In the genomic region with DNA sequence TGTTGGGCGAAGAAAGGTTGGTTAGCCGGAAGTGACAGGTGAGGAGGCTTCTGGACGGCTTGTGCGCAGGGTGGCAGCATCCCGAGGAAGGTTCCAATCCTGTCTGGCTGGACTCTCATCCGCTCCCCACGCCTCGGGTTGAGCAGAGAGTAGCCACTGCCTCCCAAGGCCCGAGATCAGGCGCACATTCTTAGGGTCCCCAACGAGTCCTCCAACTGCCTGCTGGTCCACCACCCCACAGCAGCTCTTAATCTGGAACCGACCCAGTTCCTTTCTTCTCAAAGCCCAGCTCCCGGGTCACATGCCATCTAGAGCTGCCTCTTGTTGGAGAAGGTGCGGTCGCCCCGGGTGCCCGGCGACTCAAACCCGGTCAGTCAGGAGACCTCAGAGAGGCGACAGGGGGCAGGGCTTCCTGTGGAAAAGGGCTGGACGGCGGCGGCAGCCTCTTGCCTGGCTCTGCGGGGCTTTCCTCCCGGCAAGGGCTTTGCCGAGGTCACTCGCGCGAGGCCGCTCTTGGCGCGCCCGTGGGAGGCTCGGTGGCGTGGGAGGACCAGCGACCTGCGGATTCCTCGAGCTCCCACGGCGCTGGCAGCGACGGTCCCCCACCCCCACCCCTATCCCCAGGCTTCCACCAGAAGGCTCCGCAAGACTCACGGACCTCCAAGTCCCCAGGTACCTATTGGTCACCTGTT, we compare ENCODE assay signal across 8 mouse cellular contexts. TPM values are rescaled to one million over a fixed set of nuclear protein-coding genes. Genes with fewer than 3 reads are reported as not detected.
DNase-seq lines count a peak whose midpoint lies in the region; ATAC-seq and TF ChIP-seq lines count a peak whose summit lies in the region.

A gene (plus strand): TSS at position 306 of the 692 bp plus-strand sequence.

- peak; percentile 30 for DNase-seq in c-Kit-negative CD71-positive TER-119-positive erythroid progenitor cells, embryonic 14.5 days (ENCODE audit: low read depth, low spot score)
- peak; percentile 73 for DNase-seq in forebrain, embryonic 10.5 days (ENCODE audit: extremely low spot score, low spot score)
- peak; percentile 16 for DNase-seq in heart, postnatal 0 days (ENCODE audit: low spot score)
- peak; percentile 72 to 85 for DNase-seq in kidney, postnatal 25 days
- DNase-seq in lung, adult 18-20 months = peak; percentile 78 to 82

- peak within 1 kb of the TSS; percentile 77 for H3K27ac ChIP-seq in forebrain, embryonic 10.5 days
- peak within 1 kb of the TSS; percentile 23 for H3K27ac ChIP-seq in heart, postnatal 0 days (ENCODE audit: low read depth)
- no peak within 1 kb of the TSS for H3K27ac ChIP-seq in neural tube, embryonic 12.5 days
- H3K27ac ChIP-seq in testis, adult 2 months (ENCODE audit: control insufficient read depth, insufficient read depth, low read depth, low read length) = peak within 1 kb of the TSS; percentile 50

- 0 out of 2 replicates have a peak, but pooled peaks cover 2% of the 10 kb centered on the region for H3K9me3 ChIP-seq in E14TG2a.4 (ENCODE audit: low read length)
- no peaks in the 10 kb centered on the region for H3K9me3 ChIP-seq in forebrain, embryonic 10.5 days
- no peaks in the 10 kb centered on the region for H3K9me3 ChIP-seq in heart, postnatal 0 days (replicated peaks; ENCODE audit: control insufficient read depth, low read length)
- no peaks in the 10 kb centered on the region for H3K9me3 ChIP-seq in neural tube, embryonic 12.5 days

- H3K36me3 ChIP-seq in E14TG2a.4 (ENCODE audit: insufficient read depth, low read length) = no peaks in the 10 kb centered on the region
- H3K36me3 ChIP-seq in forebrain, embryonic 10.5 days (replicated peaks) = no peaks in the 10 kb centered on the region
- H3K36me3 ChIP-seq in heart, postnatal 0 days (replicated peaks; ENCODE audit: control insufficient read depth, insufficient read depth, low read length) = no peaks in the 10 kb centered on the region
- H3K36me3 ChIP-seq in neural tube, embryonic 12.5 days = no peaks in the 10 kb centered on the region
- no peaks in the 10 kb centered on the region for H3K36me3 ChIP-seq in testis, adult 2 months (ENCODE audit: control insufficient read depth, insufficient read depth, low read length)

- WGBS in forebrain, embryonic 10.5 days = under 1% methylated on average over 44 of the region's 44 CpGs
- under 1% methylated on average over 44 of the region's 44 CpGs for WGBS in heart, postnatal 0 days
- under 1% methylated on average over 42 of the region's 44 CpGs for WGBS in neural tube, embryonic 12.5 days

- H3K4me3 ChIP-seq in E14TG2a.4 (replicated peaks; ENCODE audit: low read length) = peak within 1 kb of the TSS; percentile 73
- H3K4me3 ChIP-seq in forebrain, embryonic 10.5 days = peak within 1 kb of the TSS; percentile 74
- H3K4me3 ChIP-seq in heart, postnatal 0 days (ENCODE audit: low read depth, low read length) = peak within 1 kb of the TSS; percentile 63
- peak within 1 kb of the TSS; percentile 55 for H3K4me3 ChIP-seq in neural tube, embryonic 12.5 days
- peak within 1 kb of the TSS; percentile 77 for H3K4me3 ChIP-seq in testis, adult 2 months (ENCODE audit: control insufficient read depth, low read depth, low read length)

- peak; percentile 66 for ATAC-seq in heart, postnatal 0 days (ENCODE audit: insufficient read depth, low read depth)
- ATAC-seq in neural tube, embryonic 12.5 days (ENCODE audit: low FRiP score, low read depth) = peak; percentile 59

- H3K9ac ChIP-seq in heart, postnatal 0 days (replicated peaks; ENCODE audit: low read depth, low read length) = peak within 1 kb of the TSS; percentile 59
- peak within 1 kb of the TSS; percentile 57 for H3K9ac ChIP-seq in neural tube, embryonic 12.5 days

- H3K4me1 ChIP-seq in E14TG2a.4 (replicated peaks; ENCODE audit: low read depth, low read length) = no peaks in the 10 kb centered on the region; the same call in 1 of the 2 replicates
- H3K4me1 ChIP-seq in forebrain, embryonic 10.5 days = peaks cover 24% of the 10 kb centered on the region
- H3K4me1 ChIP-seq in heart, postnatal 0 days (ENCODE audit: control insufficient read depth, insufficient read depth) = no peaks in the 10 kb centered on the region
- peaks cover 17% of the 10 kb centered on the region for H3K4me1 ChIP-seq in neural tube, embryonic 12.5 days
- peaks cover 8% of the 10 kb centered on the region for H3K4me1 ChIP-seq in testis, adult 2 months (ENCODE audit: control insufficient read depth, insufficient read depth, low read length)

- H3K27me3 ChIP-seq in E14TG2a.4 (ENCODE audit: insufficient read depth, low read length) = peaks cover 54% of the 10 kb centered on the region
- peaks cover 79% of the 10 kb centered on the region for H3K27me3 ChIP-seq in forebrain, embryonic 10.5 days (ENCODE audit: poor library complexity, severe bottlenecking)
- H3K27me3 ChIP-seq in heart, postnatal 0 days (ENCODE audit: control insufficient read depth, insufficient read depth, low read length) = peaks cover 11% of the 10 kb centered on the region; the same call in 1 of the 2 replicates
- peaks cover 42% of the 10 kb centered on the region for H3K27me3 ChIP-seq in neural tube, embryonic 12.5 days (replicated peaks)
- H3K27me3 ChIP-seq in testis, adult 2 months (ENCODE audit: control insufficient read depth, insufficient read depth, low read length) = peaks cover 6% of the 10 kb centered on the region

- TF ChIP-seq EP300 in heart, postnatal 0 days (IDR thresholded peaks at IDR 0.05; ENCODE audit: low read depth) = no peak

- TF ChIP-seq POLR2A in testis, adult 2 months (IDR thresholded peaks at IDR 0.05; ENCODE audit: control insufficient read depth, low read depth, low read length) = peak; percentile 25; the same call in 1 of the 2 replicates

- no peak for TF ChIP-seq CTCF in E14TG2a.4 (conservative IDR thresholded peaks at IDR 0.05; ENCODE audit: low read length)
- no peak for TF ChIP-seq CTCF in heart, postnatal 0 days (IDR thresholded peaks at IDR 0.05; ENCODE audit: low read depth)
- TF ChIP-seq CTCF in testis, adult 2 months (IDR thresholded peaks at IDR 0.05; ENCODE audit: control insufficient read depth, insufficient read depth, insufficient replicate concordance, low read depth, low read length) = no peak

- peak within 1 kb of the TSS; percentile 98 for H3K4me2 ChIP-seq in heart, postnatal 0 days (ENCODE audit: low read depth, low read length)
- H3K4me2 ChIP-seq in neural tube, embryonic 12.5 days (replicated peaks) = peak within 1 kb of the TSS; percentile 98

RNA-seq across cellular contexts. Expression of the gene that starts here (rescaled TPM):
- polyA plus RNA-seq in forebrain, embryonic 10.5 days (2016; fragmentation: Nextera tagmentation; extraction: Ambion mirVana) = 1.8 and 2.4 TPM in 2 replicates
- total RNA-seq in heart, postnatal 0 days (2014; rRNA removed; ENCODE audit: low replicate concordance) = 1.4 and 2.4 TPM in 2 replicates
- 2.6 and 2.9 TPM in 2 replicates for polyA plus RNA-seq in heart, postnatal 0 days (2015; fragmentation: Nextera tagmentation; extraction: Ambion mirVana)
- polyA plus RNA-seq in neural tube, embryonic 12.5 days (2016; fragmentation: Nextera tagmentation; extraction: Ambion mirVana) = 3.0 and 3.1 TPM in 2 replicates
- polyA plus RNA-seq in testis, adult 2 months (2012; rRNA removed) = 0.72 and 0.96 TPM in 2 replicates

Comparison
In these comparisons a context has a peak if more than half of its experiments do, and no peak if none do; other contexts are left out.
1. DNase-seq: peak in every context shown above with its lines; median percentile 80 in lung, adult 18-20 months; 78 in kidney, postnatal 25 days; 73 in forebrain, embryonic 10.5 days; 30 in c-Kit-negative CD71-positive TER-119-positive erythroid progenitor cells, embryonic 14.5 days; 16 in heart, postnatal 0 days.